Mouse (Mus musculus) liver, postnatal 0 days (tissue): ENCODE measurements around the gene Unkl. TPM values are rescaled to one million over a fixed set of nuclear protein-coding genes. Genes with fewer than 3 reads are reported as not detected.

Experiments used
- ATAC-seq: fragments of 200-750 bp; cut with Nextera tagmentation; 2 replicates; pipeline ENCODE4 v1.8.0; 2017; ENCODE audit warnings: mild to moderate bottlenecking, moderate library complexity
- DNase-seq: peaks from one replicate; pipeline ENCODE4 v3.0.0-alpha.2; 2016
- H3K27ac ChIP-seq: fragments of 300-500 bp; sonication (generic); 2 replicates; pipeline ENCODE4 v1.5.1; 2014; ENCODE audit warnings: antibody characterized with exemption, moderate library complexity, mild to moderate bottlenecking, low read depth
- H3K27me3 ChIP-seq: fragments of 300-500 bp; sonication (generic); 2 replicates; pipeline ENCODE4 v1.6.1; 2014; ENCODE audit warnings: low read length, control low read depth, mixed read lengths; ENCODE audit not compliant: insufficient read depth
- H3K36me3 ChIP-seq: fragments of 300-500 bp; sonication (generic); replicated peaks from 2 replicates; pipeline ENCODE4 v1.6.1; 2014; ENCODE audit warnings: mild to moderate bottlenecking, control low read depth, low read length, moderate library complexity, mixed read lengths; ENCODE audit not compliant: insufficient read depth
- H3K4me1 ChIP-seq: fragments of 300-500 bp; sonication (generic); 2 replicates; pipeline ENCODE4 v1.6.1; 2014; ENCODE audit warnings: antibody characterized with exemption, mild to moderate bottlenecking, control low read depth; ENCODE audit not compliant: insufficient read depth
- H3K4me2 ChIP-seq: fragments of 300-500 bp; sonication (generic); 2 replicates; pipeline ENCODE4 v1.6.1; 2014; ENCODE audit warnings: low read depth, mild to moderate bottlenecking, low read length, moderate library complexity, mixed read lengths
- H3K4me3 ChIP-seq: fragments of 300-500 bp; sonication (generic); 2 replicates; pipeline ENCODE4 v1.5.1; 2014; ENCODE audit warnings: low read depth, low read length
- H3K9ac ChIP-seq: fragments of 300-500 bp; sonication (generic); replicated peaks from 2 replicates; pipeline ENCODE4 v1.6.1; 2014; ENCODE audit warnings: mild to moderate bottlenecking, moderate library complexity
- H3K9me3 ChIP-seq: fragments of 300-500 bp; sonication (generic); 2 replicates; pipeline ENCODE4 v1.6.1; 2016; ENCODE audit warnings: mild to moderate bottlenecking, control low read depth, low read length, mixed read lengths
- CTCF ChIP-seq: sonication (generic); IDR thresholded peaks from 2 replicates; pipeline ENCODE4 v1.5.1; 2016; ENCODE audit warnings: antibody characterized with exemption, low read depth
- EP300 ChIP-seq: IDR thresholded peaks from 2 replicates; pipeline ENCODE4 v1.6.1; 2016; ENCODE audit warnings: antibody characterized with exemption, low read depth, mild to moderate bottlenecking
- WGBS: fragments of 180-500 bp; shearing (Covaris S2); extraction: QIAGEN DNeasy Blood & Tissue Kit; methylation state at CpG from one replicate; pipeline ENCODE4 v1.1.7; 2014; ENCODE audit not compliant: insufficient replicate concordance; 5-methylcytosine and 5-hydroxymethylcytosine counted together
- microRNA-seq: library from miRNA; unstranded; fragments of <30 nt; microRNA quantifications from one replicate; pipeline ENCODE4, GENCODE M21; 2016
- polyA plus RNA-seq: library from polyadenylated mRNA; unstranded; fragments of >200 nt; fragmentation: Nextera tagmentation; extraction: Ambion mirVana; gene quantifications from 2 replicates; pipeline ENCODE4 v1.2.1, GENCODE M21; 2015

Unkl gene
- polyA plus RNA-seq, 1 experiment from 2014 or later: 3.4 TPM

DNA sequence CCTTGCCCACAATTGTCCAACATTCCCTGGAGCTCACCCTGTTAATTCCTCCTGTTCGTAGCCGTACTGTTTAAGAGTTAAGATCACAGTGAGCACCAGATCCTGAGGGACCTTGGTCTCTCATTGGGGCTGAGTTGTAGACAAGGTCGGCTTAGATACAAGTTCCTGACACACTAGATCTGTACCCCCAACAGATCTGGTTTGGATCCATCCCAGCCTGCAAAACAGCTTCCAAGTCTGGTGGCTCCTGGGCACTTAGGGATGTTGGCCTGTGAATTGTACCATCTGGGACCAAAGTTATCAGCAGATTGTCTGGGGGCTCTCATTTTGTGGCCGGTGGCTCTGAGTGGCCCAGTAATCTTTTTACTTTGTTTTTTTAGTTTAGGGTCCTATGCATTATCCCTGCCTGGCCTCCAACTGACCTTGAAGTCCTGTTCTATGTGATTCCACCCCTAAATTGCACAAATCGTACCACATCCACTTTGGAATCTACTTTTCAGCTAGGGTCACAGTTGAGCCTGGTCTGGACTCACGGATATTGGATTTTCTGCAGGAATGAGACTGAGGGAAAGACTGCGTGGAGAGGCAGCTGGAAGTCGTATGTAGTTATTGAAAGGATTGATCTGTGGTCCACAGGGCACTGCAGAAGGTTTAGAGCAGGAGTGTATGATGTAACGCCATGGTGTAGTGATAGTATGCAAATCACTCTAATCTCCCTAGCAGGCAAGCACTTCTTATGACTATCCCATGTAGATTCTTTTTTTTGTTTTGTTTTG, 86.6 kb downstream of the Unkl start, which contains the start of gene Ube2i:
Gene Ube2i, minus strand, starts transcription at position 52 of the 776 bp plus-strand sequence.
- H3K4me3 ChIP-seq: peak within 1 kb of the TSS; percentile 83
- peak within 1 kb of the TSS; percentile 97 for H3K9ac ChIP-seq
- TF ChIP-seq EP300 (no peak), CTCF (no peak)
- no peaks in the 10 kb centered on the region for H3K9me3 ChIP-seq
- H3K4me2 ChIP-seq: peak within 1 kb of the TSS; percentile 87
- H3K27me3 ChIP-seq: no peaks in the 10 kb centered on the region
- H3K36me3 ChIP-seq: no peaks in the 10 kb centered on the region
- ATAC-seq (no peak), DNase-seq (no peak)
- 63% methylated on average over 9 of the region's 9 CpGs for WGBS
- H3K27ac ChIP-seq: peak within 1 kb of the TSS; percentile 99
- peaks cover 28% of the 10 kb centered on the region for H3K4me1 ChIP-seq

DNA sequence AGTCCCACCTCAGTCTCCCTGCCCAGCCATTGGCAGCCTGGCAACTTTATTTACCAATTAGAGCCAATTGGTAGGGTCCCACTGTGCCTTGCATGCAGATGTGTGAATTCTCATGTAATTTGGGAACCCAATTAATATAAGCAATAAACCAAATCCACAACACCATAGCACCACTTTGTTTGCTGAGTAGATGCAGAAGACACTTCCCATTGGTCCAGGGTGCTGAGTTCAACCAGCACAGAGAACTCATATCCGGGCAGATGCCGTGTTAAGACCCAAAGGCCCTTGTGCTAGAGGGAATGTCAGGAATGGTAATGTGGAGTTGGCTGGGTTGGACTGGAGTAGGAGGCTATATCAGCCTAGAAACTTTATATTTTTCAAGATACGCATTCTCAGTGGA, 87.6 kb downstream of the Unkl start:
- DNase-seq (no peak), ATAC-seq (no peak)
- no peaks in the 10 kb centered on the region for H3K36me3 ChIP-seq
- no peaks in the 10 kb centered on the region for H3K9me3 ChIP-seq
- no peak overlapping the region for H3K4me3 ChIP-seq
- H3K9ac ChIP-seq: no peak overlapping the region
- no peak overlapping the region for H3K27ac ChIP-seq
- no peak overlapping the region for H3K4me2 ChIP-seq
- TF ChIP-seq CTCF (no peak), EP300 (no peak)
- H3K4me1 ChIP-seq: peaks cover 22% of the 10 kb centered on the region
- WGBS: 84% methylated on average over 3 of the region's 3 CpGs
- H3K27me3 ChIP-seq: no peaks in the 10 kb centered on the region

DNA sequence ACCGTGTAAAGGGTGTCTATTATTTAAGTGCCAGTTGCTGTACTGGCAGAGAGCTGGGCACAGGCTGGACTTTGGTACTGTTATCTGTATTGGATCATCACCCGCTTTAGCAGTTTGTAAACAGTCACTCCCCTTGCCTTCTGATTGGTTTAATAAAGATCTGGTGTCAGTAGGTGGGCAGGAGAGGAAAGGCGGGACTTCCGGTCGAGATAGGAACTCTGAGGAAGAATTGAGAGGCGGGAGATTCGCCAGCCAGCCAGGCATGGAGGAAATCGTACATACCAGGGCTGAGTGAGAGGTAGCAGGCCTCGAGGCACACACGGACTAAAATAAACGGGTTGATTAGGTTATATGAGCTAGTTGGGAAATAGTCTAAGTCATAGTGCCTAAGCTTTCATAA, 93.9 kb downstream of the Unkl start:
- ATAC-seq: peak; percentile 99
- H3K4me3 ChIP-seq: no peak overlapping the region
- H3K36me3 ChIP-seq: no peaks in the 10 kb centered on the region
- 30% methylated on average over 11 of the region's 11 CpGs for WGBS
- no peaks in the 10 kb centered on the region for H3K4me1 ChIP-seq
- H3K4me2 ChIP-seq: peak overlapping the region; percentile 11
- no peaks in the 10 kb centered on the region for H3K9me3 ChIP-seq
- no peak overlapping the region for H3K9ac ChIP-seq
- H3K27ac ChIP-seq: 0 out of 2 replicates have a peak overlapping the region, but pooled peaks have one; percentile 39
- TF ChIP-seq CTCF (no peak), EP300 (peak; percentile 49; the same call in 1 of the 2 replicates)
- H3K27me3 ChIP-seq: no peaks in the 10 kb centered on the region
- peak; percentile 72 for DNase-seq

Small RNA genes within 50 kb of the gene (microRNA-seq; reads per million reads assigned to microRNA genes)
- not detected for gene Mir3547

Other genes starting within 250 kb of the Unkl start
- gene Jpt2, start 227.7 kb upstream of the Unkl start, polyA plus RNA-seq: 22.4 and 25.1 TPM in 2 replicates
- 1.4 and 1.8 TPM in 2 replicates for gene Cramp1l, start 172.6 kb upstream of the Unkl start, polyA plus RNA-seq
- 36.9 and 42.7 TPM in 2 replicates for gene Ift140, start 172.3 kb upstream of the Unkl start, polyA plus RNA-seq
- gene Tmem204, start 104.8 kb upstream of the Unkl start, polyA plus RNA-seq: 8.3 and 9.4 TPM in 2 replicates
- gene Telo2, start 72.4 kb upstream of the Unkl start, polyA plus RNA-seq: 5.3 and 5.7 TPM in 2 replicates
- gene Ptx4, start 67.6 kb upstream of the Unkl start, polyA plus RNA-seq: not detected in 2 replicates
- gene Clcn7, start 55.0 kb upstream of the Unkl start, polyA plus RNA-seq: 7.3 and 8.6 TPM in 2 replicates
- not detected in 2 replicates for gene Ccdc154, start 25.9 kb upstream of the Unkl start, polyA plus RNA-seq
- not detected in 2 replicates for gene Gm38655, start 12.9 kb upstream of the Unkl start, polyA plus RNA-seq
- 15.6 and 15.8 TPM in 2 replicates for gene BC003965, start 3.8 kb upstream of the Unkl start, polyA plus RNA-seq
- gene Gnptg, start 51.7 kb downstream of the Unkl start, polyA plus RNA-seq: 21.2 and 22.8 TPM in 2 replicates
- gene Tsr3, start 51.8 kb downstream of the Unkl start, polyA plus RNA-seq: 19.1 and 19.7 TPM in 2 replicates
- gene Baiap3, start 68.0 kb downstream of the Unkl start, polyA plus RNA-seq: 0.54 and 0.58 TPM in 2 replicates
- gene Ube2i, start 86.2 kb downstream of the Unkl start, polyA plus RNA-seq: 155 and 164 TPM in 2 replicates
- gene Prss34, start 110.0 kb downstream of the Unkl start, polyA plus RNA-seq: 11.1 and 15.4 TPM in 2 replicates
- gene Prss28, start 120.2 kb downstream of the Unkl start, polyA plus RNA-seq: not detected in 2 replicates
- gene Prss29, start 130.3 kb downstream of the Unkl start, polyA plus RNA-seq: not detected in 2 replicates
- 0.06 TPM in 1 of 2 replicates, not detected in the other for gene Tpsab1, start 157.2 kb downstream of the Unkl start, polyA plus RNA-seq
- gene Tpsb2, start 177.9 kb downstream of the Unkl start, polyA plus RNA-seq: 0.75 and 1.6 TPM in 2 replicates
- gene Tpsg1, start 180.9 kb downstream of the Unkl start, polyA plus RNA-seq: 0.21 TPM in 1 of 2 replicates, not detected in the other
- 0.15 and 0.17 TPM in 2 replicates for gene Cacna1h, start 245.4 kb downstream of the Unkl start, polyA plus RNA-seq